ENCODE assay signal across 11 mouse cellular contexts in genomic region chr13:52777396-52778034, GRCm38 (mm10).
DNase-seq lines count a peak whose midpoint lies in the region; ATAC-seq and TF ChIP-seq lines count a peak whose summit lies in the region.
"Had no signal": no experiment of that assay in that cellular context is flagged by ENCODE, and none has a peak within 500 bp of the region (broad histone marks: within the 10 kb centered on the region; RNA-seq: fewer than 3 reads in every experiment).

No protein-coding gene starts in this region.

- no peak overlapping the region for H3K9ac ChIP-seq in forebrain, embryonic 14.5 days (ENCODE audit: low read length)
- H3K9ac ChIP-seq in forebrain, embryonic 16.5 days (replicated peaks; ENCODE audit: low read depth, low read length), result no peak overlapping the region
- H3K9ac ChIP-seq in lung, embryonic 15.5 days, result no peak overlapping the region
- H3K9ac ChIP-seq: liver, embryonic 15.5 days; neural tube, embryonic 12.5 days had no signal

- ATAC-seq in forebrain, embryonic 14.5 days, result no peak
- no peak; the same call in 1 of the 2 replicates for ATAC-seq in forebrain, embryonic 16.5 days
- ATAC-seq in lung, embryonic 15.5 days (ENCODE audit: borderline replicate concordance, extremely low read depth, low FRiP score, low TSS enrichment), result peak; percentile 74
- ATAC-seq in erythroblast, adult 5-6 weeks (replicated peaks; ENCODE audit: low FRiP score, poor library complexity, severe bottlenecking), result 0 out of 2 replicates have a peak, but pooled peaks have one; percentile 46

- H3K36me3 ChIP-seq in forebrain, embryonic 14.5 days (ENCODE audit: control insufficient read depth, insufficient read depth, low read length), result no peaks in the 10 kb centered on the region
- H3K36me3 ChIP-seq in forebrain, embryonic 16.5 days (ENCODE audit: control insufficient read depth, insufficient read depth), result no peaks in the 10 kb centered on the region
- no peaks in the 10 kb centered on the region for H3K36me3 ChIP-seq in lung, embryonic 15.5 days
- H3K36me3 ChIP-seq: hindbrain, embryonic 10.5 days; liver, embryonic 15.5 days; neural tube, embryonic 12.5 days had no signal

- no peaks in the 10 kb centered on the region for H3K27me3 ChIP-seq in forebrain, embryonic 14.5 days (replicated peaks; ENCODE audit: control insufficient read depth, insufficient read depth, low read length)
- no peaks in the 10 kb centered on the region for H3K27me3 ChIP-seq in forebrain, embryonic 16.5 days (replicated peaks; ENCODE audit: control insufficient read depth, insufficient read depth, low read length)
- no peaks in the 10 kb centered on the region for H3K27me3 ChIP-seq in lung, embryonic 15.5 days
- H3K27me3 ChIP-seq: neural tube, embryonic 12.5 days had no signal

- no peak overlapping the region for H3K4me2 ChIP-seq in forebrain, embryonic 14.5 days (ENCODE audit: low read length)
- H3K4me2 ChIP-seq in forebrain, embryonic 16.5 days (ENCODE audit: low read length), result no peak overlapping the region
- no peak overlapping the region; the same call in 1 of the 2 replicates for H3K4me2 ChIP-seq in lung, embryonic 15.5 days
- H3K4me2 ChIP-seq: liver, embryonic 15.5 days; neural tube, embryonic 12.5 days had no signal

- no peaks in the 10 kb centered on the region for H3K9me3 ChIP-seq in forebrain, embryonic 14.5 days (replicated peaks; ENCODE audit: control insufficient read depth, low read length)
- no peaks in the 10 kb centered on the region for H3K9me3 ChIP-seq in forebrain, embryonic 16.5 days (ENCODE audit: control insufficient read depth, low read length)
- no peaks in the 10 kb centered on the region for H3K9me3 ChIP-seq in lung, embryonic 15.5 days
- H3K9me3 ChIP-seq: hindbrain, embryonic 10.5 days; liver, embryonic 15.5 days; neural tube, embryonic 12.5 days had no signal

- TF ChIP-seq POLR2A in lung, adult 2 months (IDR thresholded peaks at IDR 0.05; ENCODE audit: borderline replicate concordance, extremely low read depth, low read depth, low read length), result no peak

- peak; percentile 11 for DNase-seq in forebrain, embryonic 14.5 days (ENCODE audit: low spot score)
- DNase-seq in lung, adult 2 months, result no peak
- DNase-seq in lung, postnatal 10 days, result peak; percentile 57
- DNase-seq in spleen, postnatal 14 days (ENCODE audit: low spot score in 2 of 2), result no peak
- DNase-seq in frontal cortex, postnatal 10 days (ENCODE audit: low spot score in 2 of 2), result no peak

- H3K4me1 ChIP-seq in forebrain, embryonic 14.5 days (ENCODE audit: control insufficient read depth, insufficient read depth, low read length), result no peaks in the 10 kb centered on the region
- no peaks in the 10 kb centered on the region for H3K4me1 ChIP-seq in forebrain, embryonic 16.5 days (replicated peaks; ENCODE audit: control insufficient read depth, insufficient read depth, low read length)
- peaks cover 22% of the 10 kb centered on the region for H3K4me1 ChIP-seq in lung, embryonic 15.5 days
- no peaks in the 10 kb centered on the region for H3K4me1 ChIP-seq in lung, adult 2 months (ENCODE audit: control insufficient read depth, insufficient read depth, low read length)
- H3K4me1 ChIP-seq: hindbrain, embryonic 10.5 days; liver, embryonic 15.5 days; neural tube, embryonic 12.5 days had no signal

- 61% methylated on average over 6 of the region's 6 CpGs for WGBS in forebrain, embryonic 14.5 days
- 61% methylated on average over 6 of the region's 6 CpGs for WGBS in forebrain, embryonic 16.5 days
- WGBS in lung, embryonic 15.5 days, result 52% methylated on average over 6 of the region's 6 CpGs
- WGBS in lung, adult 2 months, result 57% methylated on average over 6 of the region's 6 CpGs

- no peak overlapping the region for H3K4me3 ChIP-seq in forebrain, embryonic 14.5 days (ENCODE audit: low read depth, low read length)
- no peak overlapping the region for H3K4me3 ChIP-seq in forebrain, embryonic 16.5 days (replicated peaks; ENCODE audit: low read length)
- H3K4me3 ChIP-seq in lung, embryonic 15.5 days, result no peak overlapping the region
- no peak overlapping the region for H3K4me3 ChIP-seq in lung, adult 2 months (replicated peaks; ENCODE audit: extremely low read depth, low read depth, low read length)
- H3K4me3 ChIP-seq: hindbrain, embryonic 10.5 days; liver, embryonic 15.5 days; neural tube, embryonic 12.5 days had no signal

- H3K27ac ChIP-seq in forebrain, embryonic 14.5 days (ENCODE audit: low read depth, low read length), result no peak overlapping the region
- H3K27ac ChIP-seq in forebrain, embryonic 16.5 days (ENCODE audit: low read length), result no peak overlapping the region
- H3K27ac ChIP-seq in lung, embryonic 15.5 days, result peak overlapping the region; percentile 58
- H3K27ac ChIP-seq: hindbrain, embryonic 10.5 days; liver, embryonic 15.5 days; neural tube, embryonic 12.5 days had no signal

- no peak for TF ChIP-seq CTCF in lung, adult 2 months (IDR thresholded peaks at IDR 0.05; ENCODE audit: insufficient read depth, low read length)

Comparison
In these comparisons a context has a peak if more than half of its experiments do, and no peak if none do; other contexts are left out.
1. DNase-seq: peak in forebrain, embryonic 14.5 days (single experiment) and lung, postnatal 10 days (single experiment); none in lung, adult 2 months (single experiment), spleen, postnatal 14 days (0 of 2) and frontal cortex, postnatal 10 days (0 of 2).
2. ATAC-seq: peak in lung, embryonic 15.5 days (single experiment) and erythroblast, adult 5-6 weeks (single experiment); none in forebrain, embryonic 14.5 days (single experiment) and forebrain, embryonic 16.5 days (single experiment).